Mouse (Mus musculus): ENCODE results near the gene Kctd15. TPM values are rescaled to one million over a fixed set of nuclear protein-coding genes. Genes with fewer than 3 reads are reported as not detected.

Gene Kctd15
- polyA plus RNA-seq, 1 experiment from 2014 or later: 15.9 TPM

- DNase-seq (ENCODE audit: low spot score, missing footprints) (peak; percentile 83), ATAC-seq (ENCODE audit: low FRiP score) (no peak)
- Histone ChIP-seq H3K9ac (ENCODE audit: low read length) (no peak overlapping the region), H3K27ac (ENCODE audit: low read depth, low read length) (no peak overlapping the region), H3K4me1 (ENCODE audit: control insufficient read depth, insufficient read depth, low read length) (peaks cover 6% of the 10 kb centered on the region), H3K4me2 (no peak overlapping the region), H3K4me3 (ENCODE audit: low read depth, low read length) (no peak overlapping the region), H3K36me3 (ENCODE audit: control insufficient read depth, insufficient read depth, low read length) (no peaks in the 10 kb centered on the region), H3K9me3 (ENCODE audit: control insufficient read depth, low read length) (no peaks in the 10 kb centered on the region), H3K27me3 (ENCODE audit: control insufficient read depth, insufficient read depth, low read length) (no peaks in the 10 kb centered on the region)
- WGBS: 53% methylated on average over 14 of the region's 14 CpGs
Observed at GRCm38 (mm10) chr7:34596531-34597235, 59.8 kb downstream of the Kctd15 start.

GRCm38 (mm10) chr7:34595307-34595565 is 61.3 kb downstream of the Kctd15 start:
- no peaks in the 10 kb centered on the region for H3K27me3 ChIP-seq (ENCODE audit: control insufficient read depth, insufficient read depth, low read length)
- DNase-seq (ENCODE audit: low spot score, missing footprints): peak; percentile 82
- no peak for ATAC-seq (ENCODE audit: low FRiP score)
- peaks cover 6% of the 10 kb centered on the region for H3K4me1 ChIP-seq (ENCODE audit: control insufficient read depth, insufficient read depth, low read length)
- no peaks in the 10 kb centered on the region for H3K9me3 ChIP-seq (ENCODE audit: control insufficient read depth, low read length)
- H3K9ac ChIP-seq (ENCODE audit: low read length): no peak overlapping the region
- H3K27ac ChIP-seq (ENCODE audit: low read depth, low read length): no peak overlapping the region
- no peaks in the 10 kb centered on the region for H3K36me3 ChIP-seq (ENCODE audit: control insufficient read depth, insufficient read depth, low read length)
- no peak overlapping the region for H3K4me2 ChIP-seq
- H3K4me3 ChIP-seq (ENCODE audit: low read depth, low read length): no peak overlapping the region
- WGBS: 77% methylated on average over 4 of the region's 4 CpGs

- peak overlapping the region; percentile 38 for H3K4me2 ChIP-seq
- ATAC-seq (ENCODE audit: low FRiP score): peak; percentile 76; the same call in 1 of the 2 replicates
- peak overlapping the region; percentile 51 for H3K27ac ChIP-seq (ENCODE audit: low read depth, low read length)
- no peaks in the 10 kb centered on the region for H3K36me3 ChIP-seq (ENCODE audit: control insufficient read depth, insufficient read depth, low read length)
- peaks cover 6% of the 10 kb centered on the region for H3K4me1 ChIP-seq (ENCODE audit: control insufficient read depth, insufficient read depth, low read length)
- no peaks in the 10 kb centered on the region for H3K27me3 ChIP-seq (ENCODE audit: control insufficient read depth, insufficient read depth, low read length)
- 27% methylated on average over 18 of the region's 18 CpGs for WGBS
- no peaks in the 10 kb centered on the region for H3K9me3 ChIP-seq (ENCODE audit: control insufficient read depth, low read length)
- H3K9ac ChIP-seq (ENCODE audit: low read length): peak overlapping the region; percentile 38
- peak; percentile 90 for DNase-seq (ENCODE audit: low spot score, missing footprints)
- 0 out of 2 replicates have a peak overlapping the region, but pooled peaks have one; percentile 6 for H3K4me3 ChIP-seq (ENCODE audit: low read depth, low read length)
Observed at GRCm38 (mm10) chr7:34594501-34595306, 61.8 kb downstream of the Kctd15 start.

- no peak overlapping the region for H3K4me3 ChIP-seq (ENCODE audit: low read depth, low read length)
- no peak overlapping the region for H3K9ac ChIP-seq (ENCODE audit: low read length)
- no peaks in the 10 kb centered on the region for H3K27me3 ChIP-seq (ENCODE audit: control insufficient read depth, insufficient read depth, low read length)
- H3K27ac ChIP-seq (ENCODE audit: low read depth, low read length): no peak overlapping the region
- H3K4me1 ChIP-seq (ENCODE audit: control insufficient read depth, insufficient read depth, low read length): peaks cover 6% of the 10 kb centered on the region
- peak; percentile 76 for DNase-seq (ENCODE audit: low spot score, missing footprints)
- H3K36me3 ChIP-seq (ENCODE audit: control insufficient read depth, insufficient read depth, low read length): no peaks in the 10 kb centered on the region
- H3K4me2 ChIP-seq: no peak overlapping the region
- WGBS: 94% methylated on average over 11 of the region's 11 CpGs
- ATAC-seq (ENCODE audit: low FRiP score): no peak
- no peaks in the 10 kb centered on the region; the same call in 1 of the 2 replicates for H3K9me3 ChIP-seq (ENCODE audit: control insufficient read depth, low read length)
Observed at GRCm38 (mm10) chr7:34590711-34591110, 65.8 kb downstream of the Kctd15 start.

Other genes starting within 250 kb of the Kctd15 start
- gene Chst8, start 156.0 kb upstream of the Kctd15 start, polyA plus RNA-seq (2014; fragmentation: Nextera tagmentation; extraction: Ambion mirVana): 9.6 and 10.1 TPM in 2 replicates

Measured in midbrain, embryonic 11.5 days (tissue).